Mouse (Mus musculus) heart, adult 2 months (tissue): ENCODE measurements around the gene Dynll2. TPM values are rescaled to one million over a fixed set of nuclear protein-coding genes. Genes with fewer than 3 reads are reported as not detected.
A peak's percentile ranks its signal among the peaks of the same experiment; 100 is the strongest.

Source experiments
- DNase-seq, 2 experiments: peaks; one replicate each; pipeline ENCODE4 v3.0.0; 2021
- H3K27ac ChIP-seq: fragments of 200-600 bp; 2 replicates; pipeline ENCODE4 v1.8.1; 2022
- H3K27me3 ChIP-seq: fragments of 200-500 bp; 2 replicates; pipeline ENCODE4 v1.6.1; 2012; ENCODE audit warnings: mild to moderate bottlenecking, low read length, inconsistent platforms, mixed read lengths; ENCODE audit not compliant: control insufficient read depth, insufficient read depth
- H3K36me3 ChIP-seq: fragments of 200-500 bp; 2 replicates; pipeline ENCODE4 v1.6.1; 2012; ENCODE audit warnings: low read length, inconsistent platforms; ENCODE audit not compliant: control insufficient read depth, insufficient read depth
- H3K4me1 ChIP-seq: fragments of 200-500 bp; 2 replicates; pipeline ENCODE4 v1.6.1; 2011; ENCODE audit warnings: low read length; ENCODE audit not compliant: control insufficient read depth, insufficient read depth
- H3K4me3 ChIP-seq: fragments of 200-600 bp; 2 replicates; pipeline ENCODE4 v1.8.1; 2022
- H3K79me2 ChIP-seq: fragments of 200-500 bp; replicated peaks from 2 replicates; pipeline ENCODE4 v1.6.1; 2012; ENCODE audit warnings: mild to moderate bottlenecking, inconsistent platforms, low read length, moderate library complexity, mixed read lengths; ENCODE audit not compliant: control insufficient read depth, insufficient read depth
- H3K9ac ChIP-seq: fragments of 200-500 bp; 2 replicates; pipeline ENCODE4 v1.6.1; 2012; ENCODE audit warnings: low read depth, mild to moderate bottlenecking, control low read depth, inconsistent platforms, low read length, mixed read lengths
- CTCF ChIP-seq: fragments of 200-600 bp; IDR thresholded peaks from 2 replicates; pipeline ENCODE4 v1.8.1; 2022; ENCODE audit warnings: antibody characterized with exemption, mild to moderate bottlenecking, moderate library complexity
- EP300 ChIP-seq: fragments of 200-500 bp; IDR thresholded peaks from 2 replicates; pipeline ENCODE4 v1.6.1; 2011; ENCODE audit warnings: low read depth, low read length, control low read depth; ENCODE audit not compliant: insufficient read depth
- POLR2A ChIP-seq: fragments of 200-500 bp; IDR thresholded peaks from 2 replicates; pipeline ENCODE4 v1.6.1; 2011; ENCODE audit warnings: mild to moderate bottlenecking, low read depth, low read length, control low read depth; ENCODE audit not compliant: insufficient read depth
- WGBS: fragments of 180-500 bp; shearing (Covaris S2); methylation state at CpG from one replicate; pipeline ENCODE4 v1.1.7; 2018; 5-methylcytosine and 5-hydroxymethylcytosine counted together
- intact Hi-C: fragments of 180-260 bp; cut with DNase I; formaldehyde crosslinking; loops from one replicate; pipeline ENCODE4 v1.15.1; 2025
- polyA plus RNA-seq: library from polyadenylated mRNA; depleted of rRNA; stranded (reverse); fragments of >200 nt; gene quantifications from 2 replicates; pipeline ENCODE4 v1.2.3, GENCODE M21; 2012
- total RNA-seq, 2 experiments: library from RNA; stranded (reverse); gene quantifications; 2 replicates each; pipeline ENCODE4 v1.2.3; 2021

Dynll2 gene
- total and polyA plus RNA-seq, 3 experiments = 225 to 396 (median 361) TPM

GRCm38 (mm10) chr11:88030219-88030618 lies 42.9 kb upstream of the Dynll2 start:
- TF ChIP-seq EP300 (no peak), CTCF (no peak), POLR2A (no peak)
- Histone ChIP-seq H3K79me2 (no peaks in the 10 kb centered on the region), H3K4me1 (peaks cover 2% of the 10 kb centered on the region), H3K36me3 (no peaks in the 10 kb centered on the region; the same call in 1 of the 2 replicates), H3K4me3 (no peak overlapping the region), H3K27me3 (no peaks in the 10 kb centered on the region), H3K9ac (no peak overlapping the region), H3K27ac (peak overlapping the region; percentile 12; the same call in 1 of the 2 replicates)
- 57% methylated on average over 7 of the region's 7 CpGs for WGBS
- no peak for DNase-seq
- intact Hi-C loops = no loop called here

DNA sequence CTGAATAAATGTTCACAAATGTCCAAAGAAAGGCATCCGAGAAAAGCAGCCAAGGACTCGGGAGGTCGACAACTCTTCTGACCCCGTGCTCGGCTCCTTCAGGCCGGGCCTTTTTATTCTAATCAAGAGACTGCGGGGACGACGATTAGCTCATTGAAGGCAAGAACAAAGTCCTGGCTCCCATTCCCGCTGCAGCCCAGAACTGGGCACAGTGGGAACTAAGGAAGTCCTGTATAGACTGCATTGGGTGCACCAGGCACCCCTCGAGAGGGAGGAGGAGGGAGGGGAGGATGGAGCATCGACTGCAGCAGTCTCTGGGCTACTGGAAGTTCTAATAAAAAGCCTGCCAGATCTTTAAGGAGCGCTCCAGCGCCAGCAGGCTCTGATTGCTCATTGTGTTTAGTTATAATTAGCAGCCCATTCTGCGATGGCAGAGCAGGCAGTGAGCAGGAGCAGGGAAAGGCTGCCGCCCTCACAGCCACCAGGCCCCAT lies 40.9 kb upstream of the Dynll2 start:
- intact Hi-C loops = no loop called here
- no peak overlapping the region for H3K27ac ChIP-seq
- no peaks in the 10 kb centered on the region for H3K79me2 ChIP-seq
- H3K27me3 ChIP-seq = no peaks in the 10 kb centered on the region
- WGBS = 26% methylated on average over 16 of the region's 16 CpGs
- H3K4me3 ChIP-seq = no peak overlapping the region
- peak in 1 of 2 experiments; percentile 21 for DNase-seq
- H3K36me3 ChIP-seq = no peaks in the 10 kb centered on the region; the same call in 1 of the 2 replicates
- peaks cover 2% of the 10 kb centered on the region for H3K4me1 ChIP-seq
- no peak overlapping the region for H3K9ac ChIP-seq
- TF ChIP-seq EP300 (no peak), POLR2A (no peak), CTCF (no peak)

DNA sequence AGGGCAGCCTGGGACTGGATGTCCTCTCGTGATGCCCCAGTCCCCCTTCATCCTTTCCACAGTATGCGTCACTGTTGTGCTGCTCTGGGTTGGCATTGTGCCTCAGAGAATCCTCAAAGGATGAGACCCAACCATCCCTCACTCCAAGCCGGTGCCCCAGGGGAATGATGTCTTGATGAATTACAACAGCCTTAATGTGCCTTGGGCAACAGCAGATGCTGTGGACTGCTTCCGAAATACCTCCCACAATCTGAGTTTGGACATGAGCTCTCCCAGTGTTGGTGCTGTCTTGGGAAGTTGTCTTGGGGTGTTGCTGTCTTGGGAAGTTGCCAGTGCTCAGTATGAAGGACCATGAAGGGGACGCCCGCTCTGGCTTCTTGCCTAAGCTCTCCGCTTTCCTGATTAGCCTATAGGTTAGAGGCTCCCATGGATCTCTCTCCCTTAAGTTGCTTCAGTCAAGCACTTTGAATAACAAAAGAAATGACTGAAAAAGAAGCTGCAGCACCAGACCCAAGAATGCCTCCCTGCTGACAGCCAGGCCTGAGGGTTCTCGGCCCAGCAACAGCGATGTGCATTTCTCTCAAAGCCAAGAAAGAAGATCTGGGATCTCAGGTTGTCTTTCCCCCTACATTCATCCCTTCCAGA lies 40.2 kb upstream of the Dynll2 start:
- Histone ChIP-seq H3K36me3 (no peaks in the 10 kb centered on the region; the same call in 1 of the 2 replicates), H3K4me1 (peaks cover 2% of the 10 kb centered on the region), H3K4me3 (no peak overlapping the region), H3K9ac (no peak overlapping the region), H3K79me2 (no peaks in the 10 kb centered on the region), H3K27ac (no peak overlapping the region), H3K27me3 (no peaks in the 10 kb centered on the region)
- intact Hi-C loops = no loop called here
- DNase-seq = no peak
- 84% methylated on average over 9 of the region's 9 CpGs for WGBS
- no peak for TF ChIP-seq POLR2A
- no peak for TF ChIP-seq EP300
- no peak for TF ChIP-seq CTCF

DNA sequence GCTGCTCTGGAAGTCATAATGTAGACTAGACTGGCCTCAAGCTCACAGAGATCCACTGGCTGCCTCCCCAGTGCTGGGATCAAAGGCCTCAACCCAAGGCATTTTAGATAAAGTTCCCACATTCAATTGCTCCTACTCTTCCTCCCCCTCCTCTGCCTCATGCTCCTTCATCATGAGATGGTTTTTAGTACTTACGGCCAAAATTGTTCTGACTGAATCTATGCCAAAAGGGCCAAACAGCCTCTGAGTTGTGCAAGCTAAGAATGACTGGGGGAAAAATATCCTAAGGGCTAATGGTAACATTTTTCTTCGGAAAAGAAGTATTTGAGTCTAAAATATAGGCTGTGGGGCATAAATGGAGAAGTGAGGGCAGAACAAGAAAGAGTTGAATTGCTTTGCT lies 36.6 kb upstream of the Dynll2 start:
- Histone ChIP-seq H3K27me3 (no peaks in the 10 kb centered on the region), H3K79me2 (no peaks in the 10 kb centered on the region), H3K4me1 (no peaks in the 10 kb centered on the region; the same call in 1 of the 2 replicates), H3K9ac (no peak overlapping the region), H3K36me3 (no peaks in the 10 kb centered on the region; the same call in 1 of the 2 replicates), H3K27ac (no peak overlapping the region), H3K4me3 (no peak overlapping the region)
- TF ChIP-seq POLR2A = no peak
- no peak for TF ChIP-seq EP300
- no peak for TF ChIP-seq CTCF
- intact Hi-C loops = no loop called here
- DNase-seq = no peak
- WGBS = 80% methylated on average over 2 of the region's 2 CpGs

DNA sequence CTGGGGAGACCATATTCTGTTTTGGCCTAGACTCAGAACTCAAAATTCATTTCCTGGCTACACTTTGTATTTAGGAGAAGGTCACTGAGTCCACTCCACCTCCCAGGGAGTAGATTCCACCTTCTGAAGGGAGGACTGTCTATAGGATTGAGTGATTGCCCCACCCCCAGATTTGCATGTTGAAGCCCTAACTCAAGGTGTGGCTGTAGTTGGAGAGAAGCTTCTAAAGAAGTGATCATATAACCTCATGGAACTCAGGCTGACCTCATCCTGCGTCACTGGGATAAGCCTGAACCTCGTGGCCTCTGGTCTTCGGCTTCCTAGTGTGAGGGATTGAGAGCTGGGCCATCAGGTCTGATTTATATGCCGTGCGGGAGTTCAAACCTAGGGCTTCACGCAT lies 28.5 kb upstream of the Dynll2 start:
- Histone ChIP-seq H3K9ac (no peak overlapping the region), H3K79me2 (no peaks in the 10 kb centered on the region), H3K27me3 (no peaks in the 10 kb centered on the region), H3K4me1 (no peaks in the 10 kb centered on the region), H3K4me3 (no peak overlapping the region), H3K36me3 (no peaks in the 10 kb centered on the region), H3K27ac (no peak overlapping the region)
- intact Hi-C loops = no loop called here
- DNase-seq = no peak
- 87% methylated on average over 6 of the region's 6 CpGs for WGBS
- TF ChIP-seq CTCF = no peak
- no peak for TF ChIP-seq EP300
- TF ChIP-seq POLR2A = no peak

- 71% methylated on average over 11 of the region's 11 CpGs for WGBS
- Histone ChIP-seq H3K4me3 (no peak overlapping the region), H3K79me2 (no peaks in the 10 kb centered on the region), H3K27ac (no peak overlapping the region), H3K27me3 (no peaks in the 10 kb centered on the region), H3K4me1 (no peaks in the 10 kb centered on the region), H3K36me3 (no peaks in the 10 kb centered on the region), H3K9ac (no peak overlapping the region)
- DNase-seq = no peak
- TF ChIP-seq CTCF = no peak
- TF ChIP-seq EP300 = no peak
- no peak for TF ChIP-seq POLR2A
- intact Hi-C loops = no loop called here
These were observed 27.8 kb upstream of the Dynll2 start for GRCm38 (mm10) chr11:88015161-88015560.
